Mouse (Mus musculus): ENCODE measurements around the gene Tuba8.

The Tuba8 gene

DNA sequence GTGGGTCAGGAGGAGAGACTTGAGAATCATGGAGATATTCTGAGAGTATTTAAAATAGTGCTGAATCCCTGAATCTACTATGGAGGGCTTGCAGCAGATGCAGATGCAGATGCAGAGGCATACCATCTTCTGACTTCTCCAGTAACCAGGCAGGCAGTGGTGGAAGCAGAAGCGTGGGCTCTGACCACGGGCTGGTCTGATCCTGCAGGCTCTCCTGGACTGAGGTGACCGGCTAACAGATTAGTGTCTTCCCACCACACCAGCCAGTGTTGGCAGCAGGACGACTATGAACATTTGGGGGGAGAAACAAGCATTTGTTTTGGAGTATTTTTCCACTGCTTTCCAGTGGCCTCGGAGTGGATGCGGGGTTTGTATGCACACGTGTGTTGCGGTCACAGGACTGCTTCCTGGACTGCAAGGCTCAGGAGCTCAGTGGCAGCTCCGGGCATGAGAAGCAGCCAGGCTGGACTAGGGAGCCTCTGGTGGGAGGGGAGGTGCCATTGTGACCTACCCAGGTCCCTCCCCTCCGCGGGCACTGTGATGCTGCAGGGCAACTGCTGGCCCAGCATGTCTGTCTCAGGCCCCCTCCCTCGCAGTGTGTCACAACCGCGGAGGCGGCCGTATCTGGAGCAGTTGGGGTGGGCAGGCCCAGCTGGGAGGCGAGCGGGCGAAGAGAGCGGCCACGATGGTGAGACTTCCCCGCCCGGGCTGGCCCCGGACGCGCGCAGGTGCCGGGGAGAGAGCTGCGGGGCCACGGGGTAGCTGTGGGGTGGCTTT, at the start of gene Tuba8:
TSS of gene Tuba8 (plus strand) at position 548 of the 777 bp plus-strand sequence.
- peak; percentile 13 to 17 for DNase-seq

DNA sequence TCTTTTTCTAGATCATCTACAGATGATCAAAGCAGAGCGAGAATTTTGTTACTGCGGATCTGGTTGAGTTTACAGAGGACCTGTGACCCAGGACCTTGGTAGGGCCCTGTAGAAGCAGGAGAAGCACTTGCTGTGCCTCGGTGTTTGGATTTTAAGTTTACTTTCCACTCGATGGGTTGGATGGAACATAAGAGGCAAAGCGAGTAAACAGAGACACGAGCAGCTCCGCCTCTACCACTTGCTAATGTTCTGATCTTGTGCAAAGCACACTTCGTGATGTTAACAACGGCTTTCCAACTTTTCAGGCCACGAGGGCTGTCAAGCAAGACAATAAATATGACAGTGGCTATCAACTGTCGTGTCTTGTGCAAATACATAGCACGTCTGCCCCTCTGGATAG, 47.9 kb upstream of the Tuba8 start:
- DNase-seq: no peak

DNA sequence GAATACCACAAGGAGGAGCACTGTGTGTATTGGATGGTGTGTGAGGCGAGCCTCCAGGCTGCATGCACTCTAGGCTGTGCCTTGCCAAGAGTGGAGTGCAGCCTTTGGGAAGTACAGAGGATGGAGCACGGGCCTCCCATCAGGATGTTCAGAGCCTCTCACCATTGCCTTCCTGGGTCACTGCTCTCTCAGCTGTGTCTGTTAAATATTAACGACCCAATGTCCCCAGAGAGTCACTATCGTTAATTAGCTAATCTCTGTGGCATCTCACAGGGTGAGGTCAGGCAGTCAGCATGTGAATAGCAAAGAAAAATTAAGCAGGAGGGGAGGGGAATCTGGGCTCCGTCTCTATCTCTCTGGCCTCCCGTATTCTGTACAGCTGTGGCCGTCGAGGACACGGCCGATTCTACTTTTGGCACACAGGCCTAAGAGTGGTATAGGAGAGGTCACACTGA, 44.4 kb upstream of the Tuba8 start:
- DNase-seq: no peak

DNA sequence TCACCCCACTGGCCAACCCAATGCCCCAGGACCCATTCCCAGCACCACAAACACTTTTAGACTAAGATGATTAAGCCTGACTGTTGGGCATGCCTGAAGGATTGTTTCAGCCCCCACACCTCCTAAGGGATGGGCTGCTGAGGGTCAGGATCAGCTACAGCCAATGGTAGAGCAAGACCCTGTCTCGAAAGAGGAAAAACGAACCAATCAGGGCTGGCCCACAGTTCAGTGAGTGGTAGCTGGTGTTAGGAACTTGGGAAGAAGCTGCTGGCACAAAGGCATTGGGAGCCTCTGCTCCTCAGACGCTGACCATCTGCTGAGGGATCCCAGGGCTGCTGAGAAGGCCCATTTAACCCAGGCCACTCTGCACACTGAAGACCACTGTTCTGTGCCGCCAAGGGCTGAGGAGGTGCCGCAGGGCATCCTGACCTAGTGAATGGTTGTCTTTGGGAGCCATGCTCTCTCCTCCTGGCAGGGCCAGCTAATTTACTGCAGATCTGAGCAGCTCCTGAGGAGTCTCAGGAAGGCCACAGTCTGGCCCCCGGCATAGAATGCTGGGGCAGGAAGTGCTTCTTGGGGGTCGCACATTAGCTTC, 43.0 kb upstream of the Tuba8 start:
- no peak for DNase-seq

DNA sequence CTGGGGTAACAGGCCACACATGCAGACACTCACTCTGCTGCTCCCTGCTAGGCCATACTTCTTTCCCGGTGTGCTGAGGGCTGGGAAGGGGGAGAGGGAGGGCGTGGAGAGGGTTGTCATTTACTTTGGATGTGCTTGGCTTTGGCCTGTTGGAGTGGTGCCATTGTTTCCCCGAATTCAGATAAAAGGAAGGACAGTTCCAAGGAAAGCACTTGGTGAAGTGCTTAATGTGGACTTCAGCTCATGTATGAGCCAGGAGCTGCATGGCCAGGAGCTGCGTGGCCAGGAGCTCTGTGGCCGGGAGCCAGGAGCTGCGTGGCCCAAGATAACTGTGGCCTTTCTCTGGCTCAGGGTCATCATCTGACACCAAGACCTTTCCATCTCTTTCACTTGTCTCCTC, 39.4 kb upstream of the Tuba8 start:
- DNase-seq: no peak

DNA sequence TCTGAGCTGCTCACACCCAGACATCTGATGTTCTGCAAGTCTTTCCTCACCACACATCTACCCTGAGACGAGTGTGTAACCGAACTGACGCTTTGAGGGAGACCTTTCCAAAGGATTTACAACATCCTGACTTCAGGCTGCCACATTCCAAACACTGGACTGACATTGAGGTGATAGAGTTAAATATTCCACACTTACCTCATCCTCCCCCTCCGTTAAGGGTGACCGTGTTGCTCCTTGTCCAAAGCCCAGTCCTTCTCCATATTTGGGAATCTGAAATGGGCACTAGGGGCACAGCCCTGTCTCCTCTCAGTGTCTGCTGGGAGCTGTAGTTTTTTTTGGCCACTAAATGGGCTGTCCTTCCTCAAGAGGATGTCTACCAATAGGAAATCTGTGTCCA, 37.0 kb upstream of the Tuba8 start:
- no peak for DNase-seq

DNA sequence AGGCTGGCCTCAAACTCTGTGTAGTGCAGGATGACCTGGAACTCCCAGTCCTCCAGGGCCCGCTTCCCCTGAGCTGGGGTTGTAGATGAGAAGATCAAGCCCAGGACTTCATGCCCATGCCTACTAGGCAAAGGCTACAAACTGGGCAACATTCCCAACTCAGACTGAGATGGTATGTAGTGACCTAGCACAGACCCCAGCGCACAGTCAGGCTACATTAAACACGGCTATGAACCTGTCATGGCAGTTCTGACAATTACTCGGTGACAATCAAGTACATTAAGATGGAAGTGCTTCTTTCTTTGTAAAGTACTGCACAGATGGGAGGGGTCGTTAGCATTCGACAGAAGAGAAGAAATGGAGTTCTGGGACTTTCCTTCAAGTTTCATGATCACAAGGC, 35.7 kb upstream of the Tuba8 start:
- no peak for DNase-seq

DNA sequence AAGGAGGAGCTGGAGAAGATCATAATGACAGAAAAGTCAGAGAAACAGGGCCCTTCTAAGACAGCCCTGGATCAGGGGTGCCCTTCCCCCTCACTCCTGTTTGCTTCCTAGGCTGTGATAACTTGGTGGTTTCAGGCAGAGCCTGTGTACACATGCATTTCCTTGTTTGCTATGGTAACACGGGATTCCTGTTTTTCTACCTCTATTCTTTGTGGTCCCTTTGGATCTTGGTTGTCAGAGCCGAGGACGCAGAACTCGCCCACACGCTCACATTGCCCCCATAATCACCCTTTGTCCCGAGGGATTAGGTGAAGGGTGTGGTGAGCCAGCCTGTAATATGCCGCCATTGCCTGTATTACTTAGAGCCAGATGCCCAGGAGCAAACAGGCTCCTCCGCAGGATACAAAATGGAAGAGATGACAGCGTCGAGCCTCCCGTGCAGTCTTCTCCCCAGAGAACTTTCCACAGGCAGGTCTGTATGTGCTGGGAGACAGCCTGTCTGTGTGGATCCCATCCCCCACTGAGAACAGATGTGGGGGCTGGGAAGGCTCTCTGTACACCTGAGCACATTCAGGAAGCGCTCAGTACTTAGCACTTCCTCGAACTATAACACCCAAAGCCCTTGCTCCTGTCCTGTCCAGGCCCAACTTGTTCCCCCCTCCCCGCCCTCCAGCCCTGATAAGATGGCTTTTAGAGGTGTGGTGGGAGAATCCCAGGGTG, 34.3 kb upstream of the Tuba8 start:
- DNase-seq: no peak

DNA sequence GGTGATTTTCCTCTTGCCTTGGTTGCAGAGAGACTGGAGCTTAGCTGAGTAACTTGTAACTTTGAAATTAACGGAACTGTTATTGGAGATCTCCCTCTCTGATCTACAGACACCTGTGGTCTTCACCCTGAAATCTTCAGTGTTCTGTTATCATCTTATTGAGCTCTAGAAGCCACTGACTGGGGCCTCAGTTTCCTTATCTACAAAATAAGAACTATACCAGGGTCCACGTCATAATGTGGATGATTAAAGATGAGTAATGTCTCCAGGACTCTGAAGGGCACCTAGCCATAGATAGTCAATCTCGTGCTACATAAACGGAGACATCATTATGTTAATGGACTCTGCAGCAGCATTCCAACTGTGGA, 33.8 kb upstream of the Tuba8 start:
- no peak for DNase-seq

DNA sequence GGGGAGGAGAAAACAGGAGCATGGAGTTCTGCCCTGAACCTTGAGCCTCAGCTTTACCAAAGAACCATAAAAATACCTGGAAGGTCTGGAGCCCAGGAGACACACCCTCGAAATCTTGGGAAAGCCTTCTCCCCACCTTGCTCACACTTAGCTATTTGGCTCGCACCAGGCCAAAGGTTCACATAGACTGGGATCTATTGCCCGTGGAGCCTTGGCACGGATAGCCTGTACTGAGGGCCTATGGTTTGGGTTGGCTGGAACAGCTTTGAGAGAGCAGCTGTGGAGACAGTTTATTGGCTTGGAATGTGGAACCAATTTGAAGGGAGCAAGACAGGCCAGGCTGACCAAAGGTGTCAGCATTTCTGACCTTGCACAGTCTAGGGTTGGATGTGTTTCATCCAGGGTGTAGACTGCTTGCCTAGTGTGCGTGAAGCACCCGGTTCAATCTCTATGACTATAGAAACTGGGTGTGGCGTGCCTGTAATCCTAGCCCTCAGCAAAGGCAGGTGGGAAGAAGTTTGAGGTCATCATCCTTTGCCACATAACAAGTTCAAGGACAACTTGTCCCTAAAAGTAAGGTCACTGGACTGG, 33.3 kb upstream of the Tuba8 start:
- no peak for DNase-seq

DNA sequence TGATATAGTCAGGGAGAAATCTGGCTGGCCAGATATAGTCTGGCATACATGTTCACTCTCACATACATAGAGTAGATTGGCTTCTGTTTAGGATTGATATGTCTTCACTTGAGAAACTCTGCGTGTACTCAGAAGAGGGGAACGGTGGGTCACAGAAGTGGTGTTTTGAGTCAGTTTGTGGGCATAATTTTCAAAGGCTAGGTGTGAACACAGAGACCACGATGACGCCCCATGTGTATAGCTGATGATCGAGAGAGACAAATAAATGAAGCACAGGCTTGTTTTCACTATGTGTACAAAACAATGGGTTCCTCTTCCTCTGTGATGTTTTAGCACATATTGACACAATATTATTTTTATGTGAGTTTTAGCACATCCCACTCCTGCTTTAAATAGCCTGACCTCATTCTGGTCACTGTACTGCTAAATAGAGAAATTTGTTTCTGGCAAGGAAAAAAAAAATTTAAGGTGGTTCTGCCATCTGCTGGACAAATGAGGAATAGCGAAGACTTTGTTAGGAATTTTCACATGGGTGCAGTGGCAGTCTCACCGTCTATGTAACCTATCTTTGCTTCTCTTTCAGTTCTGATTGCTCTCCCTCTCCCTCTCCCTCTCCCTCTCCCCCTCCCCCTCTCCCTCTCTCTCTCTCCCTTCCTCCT, 31.7 kb upstream of the Tuba8 start:
- peak; percentile 64 to 66 for DNase-seq

DNA sequence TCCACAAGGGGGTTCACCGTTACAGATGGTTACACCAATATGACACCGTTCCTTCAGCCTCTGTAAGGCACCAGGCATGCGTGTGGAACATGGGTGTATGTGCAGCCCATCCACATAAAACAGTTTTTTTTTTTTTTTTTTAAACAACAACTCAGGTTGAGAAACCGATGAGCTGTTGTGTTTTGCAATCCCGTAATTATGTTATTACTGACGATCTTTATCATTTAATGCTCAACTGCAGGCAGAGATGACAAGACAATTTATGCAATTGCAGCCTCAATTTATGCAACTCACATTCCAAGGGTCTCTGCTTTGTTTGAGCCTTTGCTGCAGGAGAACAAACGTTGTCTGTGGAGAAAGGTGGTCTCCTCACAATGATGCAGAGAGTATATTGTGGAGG, 30.6 kb upstream of the Tuba8 start:
- no peak for DNase-seq

DNA sequence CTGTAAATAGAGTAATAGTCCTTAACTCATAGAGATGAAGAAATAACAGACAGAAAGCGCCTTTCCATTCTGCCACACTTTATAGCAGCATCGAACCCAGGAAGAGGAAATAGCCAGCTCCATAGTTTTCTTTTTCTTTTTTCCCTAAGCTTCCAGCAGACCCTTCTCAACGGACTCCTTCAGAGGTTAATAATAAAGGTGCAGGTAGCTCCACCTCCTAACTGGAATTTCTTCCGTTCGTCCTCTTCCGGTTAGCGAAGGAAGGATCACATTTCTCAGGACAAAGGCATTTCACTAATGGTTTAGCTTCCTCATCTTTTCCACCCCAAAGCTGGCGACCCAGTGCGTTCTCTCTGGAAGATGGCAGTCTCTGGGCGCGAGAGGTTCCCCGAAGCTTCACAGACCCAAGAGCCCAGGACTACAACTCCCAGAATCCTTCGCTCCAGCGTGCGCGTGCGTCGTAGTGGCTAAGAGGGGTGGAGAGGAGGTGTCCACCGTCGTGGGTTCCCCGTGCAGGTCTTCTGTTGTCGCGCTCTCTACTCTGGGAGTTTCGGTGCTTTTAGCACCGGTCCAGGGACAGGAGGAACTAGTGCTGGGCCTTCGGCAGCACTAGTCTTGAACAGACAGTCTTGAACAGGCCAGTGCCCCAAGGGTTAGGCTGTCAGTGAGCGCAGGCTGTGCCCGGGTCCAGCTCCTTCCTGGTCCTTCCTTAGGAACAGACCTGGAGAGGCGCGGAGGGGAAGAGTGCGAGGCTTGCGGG, 26.9 kb upstream of the Tuba8 start, which contains the start of gene Pex26:
TSS of gene Pex26 (plus strand) at position 254 of the 760 bp plus-strand sequence.
- DNase-seq: peak; percentile 96 to 97

DNA sequence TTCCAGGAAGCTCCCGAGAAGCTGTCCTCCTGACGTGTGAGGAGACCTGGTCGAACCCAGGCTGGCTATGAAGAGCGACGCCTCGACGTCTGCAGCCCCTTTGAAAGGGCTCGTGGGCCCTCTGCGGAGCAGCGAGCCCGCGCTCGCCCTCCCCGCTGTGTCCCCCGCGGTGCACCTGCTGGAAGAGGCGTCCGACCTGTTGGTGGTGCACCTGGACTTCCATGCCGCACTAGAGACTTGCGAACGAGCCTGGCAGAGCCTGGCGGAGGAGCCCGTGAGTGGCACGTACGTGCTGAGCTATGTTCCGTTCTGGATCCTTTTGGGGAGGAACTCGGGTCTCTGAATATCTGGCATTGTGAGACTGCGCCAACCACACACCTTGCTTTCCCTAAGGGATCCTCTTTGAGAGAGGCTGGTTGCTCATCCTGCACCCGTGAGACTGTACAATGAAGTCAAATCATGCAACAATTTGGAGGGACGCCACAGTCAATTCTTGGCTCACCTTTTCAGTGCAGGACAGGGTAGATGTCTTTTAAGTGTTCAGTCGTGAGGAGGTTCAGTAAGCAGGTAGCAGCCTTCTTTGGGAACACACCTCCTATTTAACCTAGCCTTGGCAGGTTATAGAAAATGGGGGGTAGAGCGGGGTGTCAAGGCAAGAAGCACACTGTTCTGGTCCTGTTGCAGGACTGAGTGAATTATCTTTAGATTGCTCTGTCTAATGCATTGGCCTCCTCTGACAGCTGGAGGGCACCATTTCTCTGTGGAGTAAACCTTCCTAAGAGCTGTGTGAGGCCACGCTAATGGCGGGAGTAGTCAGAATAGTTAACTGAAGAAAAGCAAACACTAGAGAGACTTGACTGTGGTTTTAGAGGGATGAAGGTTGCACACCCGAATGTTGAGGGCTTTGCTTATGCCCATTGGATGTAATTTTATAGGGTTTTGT, 26.0 kb upstream of the Tuba8 start:
- peak; percentile 61 for DNase-seq

DNA sequence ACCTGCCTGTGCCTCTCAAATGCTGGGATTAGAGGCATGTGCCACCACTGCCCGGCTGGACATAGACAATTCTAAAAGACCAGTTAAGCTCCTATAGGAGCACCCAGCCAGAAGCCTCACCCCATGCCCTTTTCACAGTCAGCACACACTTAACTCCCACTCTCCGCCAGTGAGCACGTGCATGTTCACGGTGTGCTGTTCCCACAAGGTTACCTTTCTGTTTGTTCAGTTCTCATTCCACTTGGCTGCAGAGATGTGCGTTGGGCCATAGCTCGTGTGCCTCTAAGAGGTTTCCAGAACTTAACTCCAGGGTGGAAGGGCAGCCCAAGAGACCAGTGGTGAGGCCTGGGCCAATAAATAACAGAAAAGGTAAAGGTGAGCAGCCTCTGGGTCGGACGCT, 25.3 kb upstream of the Tuba8 start:
- no peak for DNase-seq

DNA sequence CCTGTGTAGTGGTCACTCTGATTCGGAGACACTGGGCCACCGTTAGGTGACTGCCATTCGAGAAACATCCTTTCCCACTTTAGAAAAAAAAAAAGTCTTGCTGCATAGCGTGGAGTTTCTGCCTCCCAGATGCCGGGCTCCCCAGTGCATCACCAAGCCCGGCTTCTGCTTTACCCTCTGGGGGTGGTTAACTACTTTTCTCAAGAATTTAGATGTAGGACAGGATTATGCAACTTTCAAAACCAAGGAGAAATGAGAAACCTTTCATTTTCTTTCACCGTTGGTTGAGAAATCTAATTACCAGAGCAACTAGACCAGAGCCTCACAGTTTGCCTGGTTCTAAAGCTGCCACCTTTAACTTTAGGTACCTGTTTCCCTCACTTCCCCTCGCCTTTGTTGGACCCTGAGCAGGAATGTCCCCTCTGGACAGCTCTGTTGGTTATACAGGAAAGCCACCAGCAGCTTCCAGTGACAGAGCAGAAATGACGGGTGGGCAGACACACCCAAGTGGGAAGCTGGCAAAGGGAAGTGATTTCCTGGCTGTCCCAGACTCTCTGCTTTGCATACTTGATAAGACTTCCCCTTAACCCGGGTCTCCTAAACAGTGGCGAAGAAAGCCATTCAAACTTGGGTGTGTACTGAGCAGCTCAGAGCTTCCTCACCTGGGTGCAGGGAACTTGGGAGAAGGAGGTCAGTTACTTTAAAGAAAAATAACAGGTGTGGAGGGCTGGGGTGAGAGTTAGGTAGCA, 19.1 kb upstream of the Tuba8 start:
- DNase-seq: no peak

DNA sequence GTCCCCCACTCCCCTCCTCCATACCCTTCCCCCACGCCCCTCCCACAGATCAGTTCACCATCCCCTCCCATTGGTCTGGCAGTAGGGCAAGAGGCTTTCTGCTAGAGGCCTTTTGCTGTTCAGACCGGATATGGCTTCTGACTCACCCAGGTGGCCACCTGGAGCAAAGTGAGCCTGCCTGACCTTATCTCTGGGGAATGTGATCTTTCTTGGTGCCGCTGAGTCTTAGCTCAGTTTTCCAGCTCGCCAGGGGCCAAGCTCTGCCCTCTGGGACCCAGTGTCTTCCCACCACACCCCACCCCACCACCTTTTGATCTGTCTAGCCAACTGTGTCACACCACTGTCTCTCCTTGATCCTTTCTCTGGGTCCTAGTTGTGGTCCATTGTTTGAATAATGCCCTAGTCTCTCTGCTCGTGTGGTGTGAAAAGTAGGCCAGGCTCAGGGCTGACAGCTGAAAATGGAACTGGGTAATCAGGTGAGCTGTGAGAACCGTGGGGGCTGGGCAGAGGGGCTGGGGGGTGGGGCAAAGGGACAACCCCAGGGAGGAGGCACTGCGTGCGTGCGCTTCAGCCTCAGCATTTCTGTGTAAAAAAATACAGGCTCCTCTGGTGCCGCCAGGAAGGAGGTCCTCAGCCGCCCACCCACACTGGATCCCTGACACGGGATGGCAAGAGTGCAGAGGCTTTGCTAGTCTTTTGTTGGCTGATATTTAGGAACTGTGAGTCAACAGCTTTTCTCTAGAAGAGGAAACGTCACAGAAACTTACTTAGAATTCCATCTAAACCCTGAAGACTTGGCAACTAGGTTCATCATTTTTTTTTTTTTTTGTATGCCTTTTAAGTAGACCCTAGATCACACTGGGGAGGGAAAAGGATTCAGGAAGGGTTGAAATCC, 16.2 kb upstream of the Tuba8 start:
- DNase-seq: no peak

DNA sequence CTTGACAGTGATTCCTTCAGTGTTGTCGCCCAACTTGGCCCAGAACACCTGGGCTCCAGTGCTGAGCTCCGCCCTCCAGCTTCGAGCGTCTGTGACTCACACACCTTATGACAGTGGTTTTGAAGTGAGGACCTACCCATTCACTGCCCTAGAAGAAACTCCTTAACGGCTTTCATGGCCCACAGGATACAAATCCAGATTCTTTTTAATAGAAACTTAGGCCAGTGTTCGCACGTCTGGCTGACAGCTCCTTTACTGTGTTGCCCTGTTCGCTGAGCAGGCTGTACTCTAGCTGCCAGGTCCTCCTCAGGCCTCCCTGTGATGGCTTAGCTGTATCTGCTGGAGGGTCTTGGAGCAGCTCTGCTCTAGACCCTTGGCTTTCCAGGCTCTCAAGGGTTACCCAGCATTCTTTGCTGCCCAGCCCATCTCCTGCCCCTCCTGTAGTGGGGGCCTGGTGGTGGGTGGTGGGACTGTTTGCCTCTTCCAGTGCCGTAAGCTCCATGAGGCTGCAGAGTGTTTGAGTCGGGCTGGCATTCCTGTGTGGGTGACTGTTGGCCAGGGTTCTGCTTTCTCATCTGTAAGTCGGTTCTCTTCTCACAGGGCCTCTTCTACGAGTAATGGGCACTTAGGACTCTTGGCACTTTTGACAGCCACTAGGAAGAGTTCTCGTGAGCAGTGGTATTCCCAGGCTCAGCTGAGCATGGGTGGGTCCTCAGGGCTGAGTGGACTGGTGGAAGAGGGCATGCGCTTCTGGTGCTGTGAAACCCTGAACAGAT, 15.4 kb upstream of the Tuba8 start:
- no peak for DNase-seq
